Mouse (Mus musculus): ENCODE results near the gene Sars2. TPM values are rescaled to one million over a fixed set of nuclear protein-coding genes. Genes with fewer than 3 reads are reported as not detected.
"Not testable (repeated sequence)": the region's sequence is repeated elsewhere in the genome, so short reads cannot be mapped to it uniquely, and the experiment has no call there.

The Sars2 gene
- 39.9 and 41.8 TPM in 2 replicates for polyA plus RNA-seq (2016; fragmentation: Nextera tagmentation; extraction: Ambion mirVana)

GRCm38 (mm10) chr7:28741709-28742438 is at the start of gene Sars2, which contains the start of gene Mrps12:
Gene Sars2, plus strand, starts transcription at chr7:28741992.
Gene Mrps12, minus strand, starts transcription at chr7:28741820.
- Histone ChIP-seq H3K36me3 (peaks cover 62% of the 10 kb centered on the region), H3K27ac (replicated peaks) (peak within 1 kb of the TSS; percentile 93)

GRCm38 (mm10) chr7:28692545-28693320 is 49.1 kb upstream of the Sars2 start, which contains the start of gene Fbxo27:
Gene Fbxo27, plus strand, starts transcription at chr7:28692849.
- Histone ChIP-seq H3K4me1 (peaks cover 24% of the 10 kb centered on the region), H3K4me3 (peak within 1 kb of the TSS; percentile 60), H3K9me3 (replicated peaks) (no peaks in the 10 kb centered on the region), H3K36me3 (no peaks in the 10 kb centered on the region), H3K27me3 (ENCODE audit: low read depth, poor library complexity, severe bottlenecking) (peaks cover 37% of the 10 kb centered on the region), H3K27ac (replicated peaks) (peak within 1 kb of the TSS; percentile 72)
- peak; percentile 39 for DNase-seq (ENCODE audit: low spot score)
- 26% methylated on average over 30 of the region's 30 CpGs for WGBS

More at GRCm38 (mm10) chr7:28741709-28742438, at the start of gene Sars2, which contains the start of gene Mrps12:
- under 1% methylated on average over 39 of the region's 39 CpGs for WGBS
- H3K4me3 ChIP-seq, result peak within 1 kb of the TSS; percentile 81
- H3K9me3 ChIP-seq (replicated peaks), result no peaks in the 10 kb centered on the region
- peaks cover 19% of the 10 kb centered on the region for H3K4me1 ChIP-seq
- no peaks in the 10 kb centered on the region for H3K27me3 ChIP-seq (ENCODE audit: low read depth, poor library complexity, severe bottlenecking)
- DNase-seq (ENCODE audit: low spot score), result peak; percentile 96

GRCm38 (mm10) chr7:28693321-28693966 is 48.3 kb upstream of the Sars2 start:
- peaks cover 37% of the 10 kb centered on the region for H3K27me3 ChIP-seq (ENCODE audit: low read depth, poor library complexity, severe bottlenecking)
- H3K4me1 ChIP-seq, result peaks cover 24% of the 10 kb centered on the region
- WGBS, result under 1% methylated on average over 36 of the region's 38 CpGs
- peak; percentile 73 for DNase-seq (ENCODE audit: low spot score)
- peak overlapping the region; percentile 60 for H3K4me3 ChIP-seq
- H3K36me3 ChIP-seq, result no peaks in the 10 kb centered on the region
- peak overlapping the region; percentile 72 for H3K27ac ChIP-seq (replicated peaks)
- H3K9me3 ChIP-seq (replicated peaks), result no peaks in the 10 kb centered on the region

GRCm38 (mm10) chr7:28694423-28694822 is 47.4 kb upstream of the Sars2 start:
- Histone ChIP-seq H3K36me3 (no peaks in the 10 kb centered on the region), H3K4me1 (peaks cover 24% of the 10 kb centered on the region), H3K27me3 (ENCODE audit: low read depth, poor library complexity, severe bottlenecking) (peaks cover 37% of the 10 kb centered on the region), H3K9me3 (replicated peaks) (no peaks in the 10 kb centered on the region), H3K4me3 (no peak overlapping the region), H3K27ac (replicated peaks) (no peak overlapping the region)
- DNase-seq (ENCODE audit: low spot score), result peak; percentile 16
- WGBS, result 15% methylated on average over 14 of the region's 14 CpGs

GRCm38 (mm10) chr7:28694966-28695511 is 46.8 kb upstream of the Sars2 start:
- H3K4me3 ChIP-seq, result no peak overlapping the region
- 56% methylated on average over 8 of the region's 8 CpGs for WGBS
- peaks cover 24% of the 10 kb centered on the region for H3K4me1 ChIP-seq
- peaks cover 37% of the 10 kb centered on the region for H3K27me3 ChIP-seq (ENCODE audit: low read depth, poor library complexity, severe bottlenecking)
- no peak overlapping the region for H3K27ac ChIP-seq (replicated peaks)
- H3K36me3 ChIP-seq, result no peaks in the 10 kb centered on the region
- no peak for DNase-seq (ENCODE audit: low spot score)
- H3K9me3 ChIP-seq (replicated peaks), result 0 out of 2 replicates have a peak, but pooled peaks cover under 1% of the 10 kb centered on the region

- no peak for DNase-seq (ENCODE audit: low spot score)
- Histone ChIP-seq H3K4me1 (peaks cover 24% of the 10 kb centered on the region), H3K9me3 (replicated peaks) (peaks cover 6% of the 10 kb centered on the region; the same call in 1 of the 2 replicates), H3K27ac (replicated peaks) (no peak overlapping the region), H3K36me3 (no peaks in the 10 kb centered on the region), H3K4me3 (no peak overlapping the region), H3K27me3 (ENCODE audit: low read depth, poor library complexity, severe bottlenecking) (peaks cover 31% of the 10 kb centered on the region)
- 95% methylated on average over 11 of the region's 11 CpGs for WGBS
Observed at GRCm38 (mm10) chr7:28697277-28697676, 44.5 kb upstream of the Sars2 start.

GRCm38 (mm10) chr7:28700269-28700668 is 41.5 kb upstream of the Sars2 start:
- peaks cover 6% of the 10 kb centered on the region; the same call in 1 of the 2 replicates for H3K9me3 ChIP-seq (replicated peaks)
- 95% methylated on average over 4 of the region's 4 CpGs for WGBS
- peaks cover 3% of the 10 kb centered on the region; the same call in 1 of the 2 replicates for H3K4me1 ChIP-seq
- peaks cover 1% of the 10 kb centered on the region; the same call in 1 of the 2 replicates for H3K27me3 ChIP-seq (ENCODE audit: low read depth, poor library complexity, severe bottlenecking)
- H3K27ac ChIP-seq (replicated peaks), result no peak overlapping the region
- no peak overlapping the region for H3K4me3 ChIP-seq
- no peaks in the 10 kb centered on the region for H3K36me3 ChIP-seq
- DNase-seq (ENCODE audit: low spot score), result no peak

GRCm38 (mm10) chr7:28701306-28701705 is 40.5 kb upstream of the Sars2 start:
- WGBS, result 94% methylated on average over 12 of the region's 12 CpGs
- not testable (repeated sequence) for H3K4me1 ChIP-seq; H3K27ac ChIP-seq (replicated peaks); H3K9me3 ChIP-seq (replicated peaks); DNase-seq (ENCODE audit: low spot score); H3K4me3 ChIP-seq; H3K36me3 ChIP-seq; H3K27me3 ChIP-seq (ENCODE audit: low read depth, poor library complexity, severe bottlenecking)

- Histone ChIP-seq H3K9me3 (replicated peaks) (peaks cover 6% of the 10 kb centered on the region; the same call in 1 of the 2 replicates), H3K27me3 (ENCODE audit: low read depth, poor library complexity, severe bottlenecking) (no peaks in the 10 kb centered on the region), H3K36me3 (no peaks in the 10 kb centered on the region), H3K27ac (replicated peaks) (no peak overlapping the region), H3K4me3 (no peak overlapping the region), H3K4me1 (peaks cover 3% of the 10 kb centered on the region; the same call in 1 of the 2 replicates)
- no peak for DNase-seq (ENCODE audit: low spot score)
- WGBS, result 83% methylated on average over 9 of the region's 9 CpGs
Observed at GRCm38 (mm10) chr7:28702601-28703143, 39.1 kb upstream of the Sars2 start.

GRCm38 (mm10) chr7:28709454-28709853 is 32.3 kb upstream of the Sars2 start:
- no peaks in the 10 kb centered on the region for H3K9me3 ChIP-seq (replicated peaks)
- no peaks in the 10 kb centered on the region for H3K27me3 ChIP-seq (ENCODE audit: low read depth, poor library complexity, severe bottlenecking)
- DNase-seq (ENCODE audit: low spot score), result no peak
- no peaks in the 10 kb centered on the region for H3K36me3 ChIP-seq
- H3K27ac ChIP-seq (replicated peaks), result no peak overlapping the region
- 0 out of 2 replicates have a peak, but pooled peaks cover 3% of the 10 kb centered on the region for H3K4me1 ChIP-seq
- H3K4me3 ChIP-seq, result no peak overlapping the region

GRCm38 (mm10) chr7:28710962-28711361 is 30.8 kb upstream of the Sars2 start:
- peaks cover 4% of the 10 kb centered on the region; the same call in 1 of the 2 replicates for H3K4me1 ChIP-seq
- no peaks in the 10 kb centered on the region for H3K36me3 ChIP-seq
- H3K9me3 ChIP-seq (replicated peaks), result no peaks in the 10 kb centered on the region
- no peak overlapping the region for H3K4me3 ChIP-seq
- H3K27me3 ChIP-seq (ENCODE audit: low read depth, poor library complexity, severe bottlenecking), result 0 out of 2 replicates have a peak, but pooled peaks cover 9% of the 10 kb centered on the region
- no peak overlapping the region for H3K27ac ChIP-seq (replicated peaks)
- 70% methylated on average over 3 of the region's 3 CpGs for WGBS
- no peak for DNase-seq (ENCODE audit: low spot score)

GRCm38 (mm10) chr7:28714667-28715066 is 27.1 kb upstream of the Sars2 start:
- H3K9me3 ChIP-seq (replicated peaks), result no peaks in the 10 kb centered on the region
- H3K36me3 ChIP-seq, result no peaks in the 10 kb centered on the region
- H3K4me1 ChIP-seq, result peaks cover 16% of the 10 kb centered on the region
- no peak for DNase-seq (ENCODE audit: low spot score)
- no peak overlapping the region for H3K4me3 ChIP-seq
- 78% methylated on average over 5 of the region's 5 CpGs for WGBS
- 0 out of 2 replicates have a peak, but pooled peaks cover 9% of the 10 kb centered on the region for H3K27me3 ChIP-seq (ENCODE audit: low read depth, poor library complexity, severe bottlenecking)
- no peak overlapping the region for H3K27ac ChIP-seq (replicated peaks)
